Mouse (Mus musculus) kidney, embryonic 15.5 days (tissue): Measurements from ENCODE around the gene Trim44. TPM values are rescaled to one million over a fixed set of nuclear protein-coding genes. Genes with fewer than 3 reads are reported as not detected.

Source experiments
- ATAC-seq: fragments of 200-750 bp; cut with Nextera tagmentation; replicated peaks from 2 replicates; pipeline ENCODE4 v1.8.0; 2017; ENCODE audit warnings: moderate TSS enrichment; ENCODE audit not compliant: low FRiP score
- H3K27ac ChIP-seq: fragments of 300-500 bp; sonication (generic); 2 replicates; pipeline ENCODE4 v1.5.1; 2015; ENCODE audit warnings: mild to moderate bottlenecking, inconsistent platforms
- H3K27me3 ChIP-seq: fragments of 300-500 bp; sonication (generic); 2 replicates; pipeline ENCODE4 v1.6.1; 2015; ENCODE audit warnings: inconsistent platforms
- H3K36me3 ChIP-seq: fragments of 300-500 bp; sonication (generic); 2 replicates; pipeline ENCODE4 v1.6.1; 2015; ENCODE audit warnings: inconsistent platforms
- H3K4me1 ChIP-seq: fragments of 300-500 bp; sonication (generic); 2 replicates; pipeline ENCODE4 v1.6.1; 2015; ENCODE audit warnings: inconsistent platforms
- H3K4me2 ChIP-seq: fragments of 300-500 bp; sonication (generic); 2 replicates; pipeline ENCODE4 v1.6.1; 2015; ENCODE audit warnings: moderate library complexity, mild to moderate bottlenecking, inconsistent platforms
- H3K4me3 ChIP-seq: fragments of 300-500 bp; sonication (generic); replicated peaks from 2 replicates; pipeline ENCODE4 v1.5.1; 2015; ENCODE audit warnings: mild to moderate bottlenecking, inconsistent platforms
- H3K9ac ChIP-seq: fragments of 300-500 bp; sonication (generic); 2 replicates; pipeline ENCODE4 v1.6.1; 2015; ENCODE audit warnings: mild to moderate bottlenecking, inconsistent platforms
- H3K9me3 ChIP-seq: fragments of 300-500 bp; sonication (generic); replicated peaks from 2 replicates; pipeline ENCODE4 v1.6.1; 2016; ENCODE audit warnings: inconsistent platforms
- WGBS: fragments of 180-500 bp; shearing (Covaris S2); methylation state at CpG from one replicate; pipeline ENCODE4 v1.1.7; 2015; ENCODE audit warnings: mixed read lengths; 5-methylcytosine and 5-hydroxymethylcytosine counted together
- polyA plus RNA-seq: library from polyadenylated mRNA; unstranded; fragments of >200 nt; fragmentation: Nextera tagmentation; extraction: Ambion mirVana; gene quantifications from 2 replicates; pipeline ENCODE4 v1.2.1, GENCODE M21; 2015

The Trim44 gene
- polyA plus RNA-seq, 1 experiment from 2014 or later = 27.3 TPM

DNA sequence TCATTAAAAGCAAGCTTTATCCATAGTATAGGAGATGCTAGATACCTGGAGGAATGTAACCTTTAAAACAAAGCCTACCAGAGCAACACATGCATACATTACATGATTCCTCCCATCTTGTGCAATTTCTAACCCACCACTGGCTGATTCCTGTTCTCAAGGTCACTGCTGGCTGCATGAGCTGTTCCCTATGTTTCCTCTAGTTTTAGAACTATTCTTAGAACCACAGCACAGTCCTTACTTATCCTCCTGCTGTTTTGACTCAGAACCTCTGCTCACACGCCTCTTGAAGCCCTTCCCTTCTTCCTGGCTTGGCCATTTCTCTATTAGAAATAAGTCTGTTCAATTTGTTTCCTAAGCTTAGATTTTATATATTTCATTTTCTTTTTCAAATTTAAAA lies 28.7 kb downstream of the Trim44 start:
- 69% methylated on average over 1 of the region's 1 CpGs for WGBS
- no peak for ATAC-seq
- Histone ChIP-seq H3K27ac (no peak overlapping the region), H3K9ac (no peak overlapping the region), H3K4me2 (no peak overlapping the region), H3K4me3 (no peak overlapping the region), H3K9me3 (no peaks in the 10 kb centered on the region), H3K27me3 (no peaks in the 10 kb centered on the region), H3K4me1 (peaks cover 16% of the 10 kb centered on the region), H3K36me3 (peaks cover 12% of the 10 kb centered on the region; the same call in 1 of the 2 replicates)

DNA sequence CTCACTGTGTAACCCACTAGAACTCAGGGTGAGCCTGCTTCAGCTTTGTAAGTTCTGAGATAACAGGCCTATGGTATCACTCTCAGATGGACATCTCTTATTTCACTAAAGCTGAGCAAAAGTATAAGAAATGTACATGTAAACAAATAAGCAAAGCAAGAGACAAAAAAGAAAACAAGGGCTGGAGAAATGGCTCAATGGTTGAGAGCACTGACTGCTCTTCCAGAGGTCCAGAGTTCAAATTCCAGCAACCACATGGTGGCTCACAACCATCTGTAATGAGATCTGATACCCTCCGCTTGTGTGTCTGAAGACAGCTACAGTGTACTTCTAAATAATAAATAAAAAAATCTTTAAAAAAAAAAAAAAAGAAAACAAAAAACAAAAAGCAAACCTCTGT lies 29.2 kb downstream of the Trim44 start:
- 76% methylated on average over 1 of the region's 1 CpGs for WGBS
- H3K4me2 ChIP-seq = no peak overlapping the region
- no peak for ATAC-seq

DNA sequence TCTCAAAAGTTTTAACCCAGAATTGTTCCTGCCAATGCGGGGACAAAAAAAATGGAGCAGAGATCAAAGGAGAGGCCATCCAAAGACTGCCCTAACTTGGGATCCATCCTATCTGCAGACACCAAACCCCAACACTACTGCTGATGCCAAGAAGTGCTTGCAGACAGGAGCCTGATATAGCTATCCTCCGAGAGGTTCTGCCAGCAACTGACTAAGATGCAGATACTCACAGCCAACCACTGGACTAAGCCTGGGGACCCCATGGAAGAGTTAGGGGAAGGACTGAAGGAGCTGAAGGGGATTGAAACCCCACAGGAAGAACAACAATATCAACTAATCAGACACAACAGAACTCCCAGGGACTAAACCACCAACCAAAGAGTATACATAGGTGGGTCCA lies 30.3 kb downstream of the Trim44 start:
- ATAC-seq = no peak
- no peak overlapping the region for H3K9ac ChIP-seq
- H3K27me3 ChIP-seq = no peaks in the 10 kb centered on the region
- no peak overlapping the region for H3K4me2 ChIP-seq
- no peak overlapping the region for H3K4me3 ChIP-seq
- no peaks in the 10 kb centered on the region for H3K9me3 ChIP-seq
- H3K27ac ChIP-seq = no peak overlapping the region
- 93% methylated on average over 2 of the region's 2 CpGs for WGBS
- peaks cover 16% of the 10 kb centered on the region; the same call in 1 of the 2 replicates for H3K36me3 ChIP-seq
- peaks cover 7% of the 10 kb centered on the region for H3K4me1 ChIP-seq

More for the DNA sequence above, 29.2 kb downstream of the Trim44 start:
- Histone ChIP-seq H3K27me3 (no peaks in the 10 kb centered on the region), H3K36me3 (peaks cover 16% of the 10 kb centered on the region; the same call in 1 of the 2 replicates), H3K27ac (no peak overlapping the region), H3K9ac (no peak overlapping the region), H3K9me3 (no peaks in the 10 kb centered on the region), H3K4me3 (no peak overlapping the region), H3K4me1 (peaks cover 11% of the 10 kb centered on the region)

DNA sequence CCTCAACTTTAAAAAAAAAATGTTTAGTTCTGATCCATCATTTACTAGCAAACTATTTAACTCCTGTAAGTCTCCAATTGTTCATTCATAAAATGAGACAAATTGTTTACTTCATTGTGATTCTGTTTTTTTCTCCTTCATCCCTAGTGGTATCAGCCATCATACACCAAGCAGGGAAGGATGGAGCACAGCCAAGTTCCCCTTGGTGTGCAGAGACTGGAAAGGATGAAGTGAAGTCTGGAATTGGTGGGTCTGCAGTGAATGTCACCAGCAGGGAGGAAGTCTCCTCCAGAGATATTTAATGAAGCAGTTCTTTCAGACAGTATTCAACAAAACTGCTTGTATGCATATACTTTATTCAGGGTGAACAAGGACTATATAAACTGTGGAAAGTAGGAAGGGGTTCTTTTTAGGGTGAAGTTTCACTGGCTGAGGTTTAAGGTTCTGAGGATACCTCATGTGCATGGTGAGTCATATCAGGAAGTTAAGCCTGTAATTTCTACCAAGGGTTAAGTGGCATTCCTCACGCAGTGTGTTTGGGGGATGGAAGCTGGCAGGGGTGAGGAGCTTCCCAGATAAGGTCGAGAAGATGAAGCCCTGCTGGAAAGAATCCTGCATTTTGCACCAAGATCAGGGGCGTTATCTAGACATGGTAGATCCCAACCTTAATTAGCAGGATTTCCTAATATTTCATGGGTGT lies 34.1 kb downstream of the Trim44 start:
- peaks cover 13% of the 10 kb centered on the region for H3K36me3 ChIP-seq

DNA sequence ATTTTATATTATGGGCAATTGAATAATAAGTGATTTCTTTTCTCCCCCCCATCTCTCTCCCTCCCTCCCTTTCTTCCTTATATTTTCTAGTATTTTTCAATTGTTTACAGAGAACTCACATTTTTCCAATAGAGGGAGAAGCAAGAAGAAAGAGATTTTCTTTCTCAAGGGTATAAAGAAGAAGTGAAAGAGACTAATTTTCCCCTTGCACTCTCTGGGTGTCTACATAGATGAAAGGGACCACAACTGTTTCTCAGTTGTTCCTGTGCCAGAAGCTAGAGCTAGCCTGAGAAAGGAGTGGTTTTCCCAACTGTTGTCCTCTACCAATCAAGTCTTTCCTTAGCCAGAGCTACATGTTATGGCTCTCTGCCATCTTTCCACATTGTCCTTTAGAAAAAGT lies 34.9 kb downstream of the Trim44 start:
- Histone ChIP-seq H3K9me3 (no peaks in the 10 kb centered on the region), H3K36me3 (peaks cover 10% of the 10 kb centered on the region), H3K27me3 (no peaks in the 10 kb centered on the region), H3K27ac (no peak overlapping the region), H3K4me2 (no peak overlapping the region), H3K4me1 (no peaks in the 10 kb centered on the region), H3K9ac (no peak overlapping the region), H3K4me3 (no peak overlapping the region)
- ATAC-seq = no peak

More for the DNA sequence above, 34.1 kb downstream of the Trim44 start:
- Histone ChIP-seq H3K27ac (no peak overlapping the region), H3K4me1 (no peaks in the 10 kb centered on the region), H3K27me3 (no peaks in the 10 kb centered on the region), H3K4me3 (no peak overlapping the region), H3K9me3 (no peaks in the 10 kb centered on the region), H3K9ac (no peak overlapping the region), H3K4me2 (no peak overlapping the region)
- 74% methylated on average over 3 of the region's 3 CpGs for WGBS
- no peak for ATAC-seq

DNA sequence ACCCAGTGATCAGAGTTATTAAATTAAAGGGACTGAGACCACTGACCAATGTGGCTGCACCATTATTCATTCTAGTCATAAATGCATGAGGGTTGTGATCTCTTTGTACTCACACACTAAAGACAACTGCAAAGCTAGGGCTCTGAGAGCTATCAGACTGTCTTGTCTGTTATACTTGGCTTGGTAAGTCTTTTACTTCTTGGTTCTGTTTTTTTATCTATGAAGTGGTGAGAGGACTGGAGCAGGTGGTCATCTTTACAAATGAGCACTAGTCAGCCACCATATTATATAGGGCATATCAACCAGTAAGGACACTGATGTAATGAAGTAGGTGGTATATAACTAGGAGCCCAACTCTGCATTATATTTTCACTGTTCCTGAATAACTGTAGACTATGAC lies 36.3 kb downstream of the Trim44 start:
- Histone ChIP-seq H3K9me3 (no peaks in the 10 kb centered on the region), H3K4me3 (no peak overlapping the region), H3K36me3 (peaks cover 4% of the 10 kb centered on the region), H3K27me3 (no peaks in the 10 kb centered on the region), H3K27ac (no peak overlapping the region), H3K4me1 (no peaks in the 10 kb centered on the region), H3K9ac (no peak overlapping the region), H3K4me2 (no peak overlapping the region)
- ATAC-seq = no peak

DNA sequence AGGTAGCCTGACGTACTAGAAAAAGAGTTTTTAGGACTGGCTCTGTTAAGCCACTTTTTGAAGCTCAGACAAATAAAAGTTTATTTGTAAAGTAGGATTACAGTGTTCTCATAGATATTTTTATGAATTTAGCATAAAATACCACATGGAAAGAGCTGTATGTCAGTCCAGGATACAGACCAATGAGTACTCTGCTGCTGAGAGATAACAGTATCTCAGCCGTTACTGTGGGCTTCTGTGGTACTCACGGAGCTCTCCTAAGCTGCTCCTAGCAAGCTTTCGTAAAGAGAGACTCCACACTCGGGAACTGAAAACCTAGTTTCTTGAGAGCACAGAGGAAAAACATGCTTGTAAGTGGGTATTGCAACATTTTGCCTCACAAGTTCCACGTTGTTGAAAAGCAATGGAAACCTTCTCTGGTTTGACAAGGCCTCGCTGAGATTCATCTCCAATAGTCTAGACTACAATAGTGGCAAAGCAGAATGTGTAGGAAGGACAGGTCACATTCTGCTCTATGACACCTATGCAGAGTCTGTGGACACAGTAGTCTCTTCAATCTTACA lies 41.6 kb downstream of the Trim44 start:
- Histone ChIP-seq H3K9ac (no peak overlapping the region), H3K36me3 (no peaks in the 10 kb centered on the region; the same call in 1 of the 2 replicates), H3K9me3 (no peaks in the 10 kb centered on the region), H3K4me1 (no peaks in the 10 kb centered on the region), H3K4me3 (no peak overlapping the region), H3K27me3 (no peaks in the 10 kb centered on the region), H3K27ac (no peak overlapping the region), H3K4me2 (no peak overlapping the region)
- ATAC-seq = no peak
- 89% methylated on average over 7 of the region's 7 CpGs for WGBS

DNA sequence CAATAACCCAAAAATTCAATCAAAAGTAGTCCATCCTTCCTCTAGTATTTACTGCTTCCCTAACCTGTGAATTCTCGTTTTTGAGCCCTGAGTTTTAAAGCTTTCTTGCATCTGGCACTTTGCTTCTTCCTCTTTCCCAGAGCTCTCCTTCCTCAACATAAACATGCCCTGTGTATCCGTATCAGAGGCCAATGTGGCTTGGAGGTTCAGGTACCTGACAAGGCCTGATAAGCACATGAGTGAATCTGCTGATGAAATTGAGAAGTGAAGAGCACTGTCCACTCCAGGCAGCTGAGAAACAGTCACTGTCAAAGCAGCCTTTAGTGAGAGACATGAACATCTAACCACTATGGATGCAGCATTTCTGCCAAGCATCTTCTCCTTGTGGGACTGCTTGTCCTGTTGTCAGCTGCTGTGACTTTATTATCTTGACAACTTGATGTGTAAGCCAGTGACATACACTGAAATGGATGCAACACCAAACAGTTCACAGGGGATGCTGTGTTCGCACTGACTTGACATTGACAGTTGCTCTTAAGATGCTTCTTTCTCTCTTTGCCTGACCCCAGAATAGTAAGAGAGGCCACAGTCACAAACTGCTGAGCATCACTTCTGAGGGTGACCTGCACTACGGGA lies 42.9 kb downstream of the Trim44 start:
- 74% methylated on average over 4 of the region's 4 CpGs for WGBS
- no peak overlapping the region for H3K27ac ChIP-seq
- H3K4me1 ChIP-seq = no peaks in the 10 kb centered on the region
- no peak overlapping the region for H3K4me2 ChIP-seq
- ATAC-seq = no peak
- H3K9me3 ChIP-seq = no peaks in the 10 kb centered on the region
- no peaks in the 10 kb centered on the region for H3K27me3 ChIP-seq
- no peaks in the 10 kb centered on the region for H3K36me3 ChIP-seq
- H3K4me3 ChIP-seq = no peak overlapping the region
- H3K9ac ChIP-seq = no peak overlapping the region

DNA sequence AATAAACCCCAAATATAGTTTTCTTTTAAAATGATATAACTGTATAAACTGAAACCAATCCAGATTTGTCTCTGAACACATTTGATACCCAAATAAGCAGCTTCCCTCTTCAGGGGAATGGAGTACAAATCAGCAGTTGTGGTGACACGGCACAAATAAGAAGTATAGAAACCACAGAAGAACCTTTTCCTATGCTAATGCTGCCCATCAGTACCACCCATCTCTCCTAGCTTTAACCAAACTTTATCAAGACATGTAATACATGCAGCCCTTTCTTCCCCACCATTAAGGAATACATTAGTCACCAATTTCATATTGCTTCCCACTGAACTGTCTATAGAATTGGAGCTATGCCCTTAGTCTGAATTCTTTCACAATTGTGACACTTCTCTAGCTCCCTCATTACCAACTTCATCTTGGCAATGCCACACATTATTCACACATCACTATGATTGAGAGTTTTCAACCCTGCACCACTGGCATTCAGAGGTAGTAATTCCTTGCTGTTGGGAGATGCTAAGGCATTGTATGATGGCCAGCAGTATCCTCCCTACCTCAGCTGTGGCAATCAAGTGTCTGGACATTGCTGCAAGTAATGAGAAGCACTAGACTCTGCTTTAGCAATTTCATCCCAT lies 44.6 kb downstream of the Trim44 start:
- Histone ChIP-seq H3K9ac (no peak overlapping the region), H3K27me3 (no peaks in the 10 kb centered on the region), H3K9me3 (no peaks in the 10 kb centered on the region), H3K4me3 (no peak overlapping the region), H3K27ac (no peak overlapping the region), H3K4me2 (no peak overlapping the region), H3K36me3 (no peaks in the 10 kb centered on the region), H3K4me1 (no peaks in the 10 kb centered on the region)
- no peak for ATAC-seq
- WGBS = 89% methylated on average over 1 of the region's 1 CpGs

DNA sequence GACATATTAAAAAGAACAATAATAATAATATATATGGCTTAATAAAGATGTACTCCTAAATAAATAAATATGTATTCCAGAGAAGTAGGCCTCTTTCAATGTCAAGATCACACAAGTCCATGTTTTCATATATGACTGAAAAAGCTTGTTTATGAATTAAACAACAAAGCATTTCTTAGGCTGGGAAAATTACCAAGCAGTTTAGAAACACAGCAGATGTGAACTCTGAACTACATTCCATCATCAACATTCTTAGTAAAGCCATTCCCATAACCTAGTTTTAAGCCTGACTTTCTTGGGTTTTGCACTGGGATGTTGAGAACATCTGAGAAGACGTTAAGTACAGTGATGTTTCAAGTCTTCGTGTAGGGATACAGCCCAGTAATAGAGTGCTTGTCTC lies 45.4 kb downstream of the Trim44 start:
- ATAC-seq = no peak
- no peaks in the 10 kb centered on the region for H3K9me3 ChIP-seq
- 74% methylated on average over 2 of the region's 2 CpGs for WGBS
- 0 out of 2 replicates have a peak overlapping the region, but pooled peaks have one; percentile 18 for H3K27ac ChIP-seq
- H3K27me3 ChIP-seq = no peaks in the 10 kb centered on the region
- peaks cover 2% of the 10 kb centered on the region for H3K36me3 ChIP-seq
- H3K4me2 ChIP-seq = no peak overlapping the region
- H3K4me3 ChIP-seq = no peak overlapping the region
- H3K4me1 ChIP-seq = no peaks in the 10 kb centered on the region
- H3K9ac ChIP-seq = no peak overlapping the region

DNA sequence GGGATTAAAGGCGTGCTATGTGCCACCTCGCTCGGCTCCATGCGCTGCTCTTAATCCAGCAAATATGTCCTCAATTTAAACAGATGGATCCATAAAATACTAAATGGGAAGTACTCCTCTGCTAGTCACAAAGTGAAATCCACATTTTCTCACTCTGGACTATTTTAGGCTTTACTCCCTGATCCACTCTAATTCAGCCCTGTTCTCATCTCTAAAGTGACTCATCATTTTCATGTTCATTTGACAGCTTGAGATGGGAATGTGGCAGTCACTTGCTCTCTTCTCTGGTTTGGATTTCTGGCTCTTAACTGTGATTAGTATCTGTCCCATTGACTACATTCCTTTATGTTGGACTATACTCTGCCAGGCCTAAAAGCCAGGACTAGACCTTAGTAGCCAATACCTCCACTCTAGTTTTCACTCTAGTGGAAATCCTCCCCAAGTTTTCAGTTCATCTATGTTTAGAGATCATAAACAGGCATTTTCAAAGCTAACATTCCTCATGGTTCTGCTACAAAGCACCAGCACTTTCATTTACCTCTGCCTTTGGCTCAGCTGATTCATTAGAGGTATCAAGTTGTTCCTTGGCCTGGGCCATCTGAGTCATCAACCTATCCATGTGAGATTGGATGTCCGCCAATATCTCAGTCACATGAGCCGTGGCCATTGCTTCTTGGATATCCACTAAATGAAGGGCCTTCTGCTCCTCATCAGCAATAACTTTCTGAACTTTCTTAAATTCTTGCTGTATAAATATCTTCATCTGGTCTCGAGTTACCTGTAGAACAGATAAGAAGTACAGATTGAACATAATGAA lies 50.5 kb downstream of the Trim44 start:
- WGBS = 94% methylated on average over 7 of the region's 7 CpGs
- H3K36me3 ChIP-seq = peaks cover 21% of the 10 kb centered on the region
- H3K27ac ChIP-seq = no peak overlapping the region
- no peak overlapping the region for H3K4me3 ChIP-seq
- no peaks in the 10 kb centered on the region for H3K4me1 ChIP-seq
- no peaks in the 10 kb centered on the region for H3K9me3 ChIP-seq
- H3K4me2 ChIP-seq = no peak overlapping the region
- ATAC-seq = no peak
- no peaks in the 10 kb centered on the region for H3K27me3 ChIP-seq
- no peak overlapping the region for H3K9ac ChIP-seq
